Mouse (Mus musculus): ENCODE data around the gene Hsd17b11.
"Not testable (repeated sequence)": the region's sequence is repeated elsewhere in the genome, so short reads cannot be mapped to it uniquely, and the experiment has no call there.

- not testable (repeated sequence) for TF ChIP-seq CTCF, EP300 (IDR thresholded peaks at IDR 0.05; ENCODE audit: low read depth)
Measured at GRCm38 (mm10) chr5:103950138-103950537, 71.6 kb downstream of the Hsd17b11 start.
